Mouse (Mus musculus) kidney, embryonic 15.5 days (tissue): Measurements from ENCODE around the gene Wnt11. TPM values are rescaled to one million over a fixed set of nuclear protein-coding genes. Genes with fewer than 3 reads are reported as not detected.

Experiments
- ATAC-seq: fragments of 200-750 bp; cut with Nextera tagmentation; replicated peaks from 2 replicates; pipeline ENCODE4 v1.8.0; 2017; ENCODE audit warnings: moderate TSS enrichment; ENCODE audit not compliant: low FRiP score
- H3K27ac ChIP-seq: fragments of 300-500 bp; sonication (generic); 2 replicates; pipeline ENCODE4 v1.5.1; 2015; ENCODE audit warnings: mild to moderate bottlenecking, inconsistent platforms
- H3K27me3 ChIP-seq: fragments of 300-500 bp; sonication (generic); 2 replicates; pipeline ENCODE4 v1.6.1; 2015; ENCODE audit warnings: inconsistent platforms
- H3K36me3 ChIP-seq: fragments of 300-500 bp; sonication (generic); 2 replicates; pipeline ENCODE4 v1.6.1; 2015; ENCODE audit warnings: inconsistent platforms
- H3K4me1 ChIP-seq: fragments of 300-500 bp; sonication (generic); 2 replicates; pipeline ENCODE4 v1.6.1; 2015; ENCODE audit warnings: inconsistent platforms
- H3K4me2 ChIP-seq: fragments of 300-500 bp; sonication (generic); 2 replicates; pipeline ENCODE4 v1.6.1; 2015; ENCODE audit warnings: moderate library complexity, mild to moderate bottlenecking, inconsistent platforms
- H3K4me3 ChIP-seq: fragments of 300-500 bp; sonication (generic); replicated peaks from 2 replicates; pipeline ENCODE4 v1.5.1; 2015; ENCODE audit warnings: mild to moderate bottlenecking, inconsistent platforms
- H3K9ac ChIP-seq: fragments of 300-500 bp; sonication (generic); 2 replicates; pipeline ENCODE4 v1.6.1; 2015; ENCODE audit warnings: mild to moderate bottlenecking, inconsistent platforms
- H3K9me3 ChIP-seq: fragments of 300-500 bp; sonication (generic); replicated peaks from 2 replicates; pipeline ENCODE4 v1.6.1; 2016; ENCODE audit warnings: inconsistent platforms
- WGBS: fragments of 180-500 bp; shearing (Covaris S2); methylation state at CpG from one replicate; pipeline ENCODE4 v1.1.7; 2015; ENCODE audit warnings: mixed read lengths; 5-methylcytosine and 5-hydroxymethylcytosine counted together
- polyA plus RNA-seq: library from polyadenylated mRNA; unstranded; fragments of >200 nt; fragmentation: Nextera tagmentation; extraction: Ambion mirVana; gene quantifications from 2 replicates; pipeline ENCODE4 v1.2.1, GENCODE M21; 2015

Wnt11 gene
- polyA plus RNA-seq, 1 experiment from 2014 or later: 35.5 TPM

DNA sequence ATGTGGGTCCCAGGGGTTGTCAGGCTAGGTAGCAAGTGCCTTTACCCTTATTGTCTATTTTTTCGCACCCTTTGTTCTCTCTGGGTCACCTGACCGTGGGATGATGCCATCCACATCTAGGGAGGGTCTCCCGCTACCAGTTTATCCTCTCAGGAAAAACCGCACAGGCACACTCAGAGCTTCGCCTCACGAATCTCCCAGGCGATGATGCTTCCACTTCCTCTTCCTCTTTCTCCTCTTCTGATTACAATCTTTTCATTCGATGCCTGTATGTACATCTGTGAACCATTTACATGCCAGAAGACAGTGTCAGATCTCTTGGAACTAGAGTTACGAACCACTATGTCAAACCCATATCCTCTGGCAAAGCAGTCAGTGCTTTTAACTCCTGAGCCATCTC, 31.7 kb upstream of the Wnt11 start:
- Histone ChIP-seq H3K27ac (no peak overlapping the region), H3K9ac (no peak overlapping the region), H3K4me1 (peaks cover 29% of the 10 kb centered on the region), H3K36me3 (no peaks in the 10 kb centered on the region), H3K9me3 (no peaks in the 10 kb centered on the region), H3K27me3 (no peaks in the 10 kb centered on the region), H3K4me2 (no peak overlapping the region), H3K4me3 (no peak overlapping the region)
- ATAC-seq: no peak
- 81% methylated on average over 9 of the region's 9 CpGs for WGBS

- Histone ChIP-seq H3K27ac (peak overlapping the region; percentile 48; the same call in 1 of the 2 replicates), H3K4me2 (no peak overlapping the region), H3K4me3 (no peak overlapping the region), H3K36me3 (no peaks in the 10 kb centered on the region), H3K9me3 (no peaks in the 10 kb centered on the region), H3K27me3 (no peaks in the 10 kb centered on the region), H3K4me1 (peaks cover 21% of the 10 kb centered on the region), H3K9ac (no peak overlapping the region)
- WGBS: 41% methylated on average over 12 of the region's 12 CpGs
- peak; percentile 30; the same call in 1 of the 2 replicates for ATAC-seq
Observed at GRCm38 (mm10) chr7:98804841-98805772, 29.8 kb upstream of the Wnt11 start.

DNA sequence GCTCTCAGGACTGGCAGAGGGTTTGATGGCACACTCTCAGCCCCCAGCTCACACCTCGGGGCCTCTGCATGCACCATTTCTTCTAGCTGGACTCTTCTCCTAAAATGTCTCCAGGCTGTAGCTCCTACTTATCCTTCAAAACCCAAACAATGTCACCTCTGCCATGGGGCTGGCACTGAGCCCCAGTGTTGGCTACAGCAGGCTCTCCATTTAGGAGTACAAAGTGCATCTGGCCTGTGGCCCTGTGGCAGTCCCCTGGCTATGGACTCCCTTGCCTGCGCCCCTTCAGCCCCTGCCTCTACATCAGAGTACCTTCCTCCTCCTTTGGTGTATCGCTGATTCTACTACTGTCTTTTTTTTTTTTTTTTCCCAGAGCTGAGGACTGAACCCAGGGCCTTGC, 28.0 kb upstream of the Wnt11 start:
- H3K27me3 ChIP-seq: no peaks in the 10 kb centered on the region
- ATAC-seq: no peak
- WGBS: 72% methylated on average over 3 of the region's 3 CpGs
- no peaks in the 10 kb centered on the region for H3K36me3 ChIP-seq
- peaks cover 19% of the 10 kb centered on the region for H3K4me1 ChIP-seq
- no peak overlapping the region for H3K27ac ChIP-seq
- H3K4me3 ChIP-seq: no peak overlapping the region
- no peak overlapping the region for H3K4me2 ChIP-seq
- no peaks in the 10 kb centered on the region for H3K9me3 ChIP-seq
- H3K9ac ChIP-seq: no peak overlapping the region

- Histone ChIP-seq H3K4me3 (no peak overlapping the region), H3K9me3 (no peaks in the 10 kb centered on the region), H3K27me3 (no peaks in the 10 kb centered on the region), H3K4me1 (peaks cover 37% of the 10 kb centered on the region), H3K9ac (no peak overlapping the region), H3K27ac (no peak overlapping the region), H3K4me2 (no peak overlapping the region), H3K36me3 (no peaks in the 10 kb centered on the region)
- no peak for ATAC-seq
- 81% methylated on average over 6 of the region's 6 CpGs for WGBS
Observed at GRCm38 (mm10) chr7:98809372-98809771, 25.5 kb upstream of the Wnt11 start.

GRCm38 (mm10) chr7:98810619-98811018, 24.3 kb upstream of the Wnt11 start:
- Histone ChIP-seq H3K9ac (no peak overlapping the region), H3K27ac (no peak overlapping the region), H3K4me3 (no peak overlapping the region), H3K36me3 (no peaks in the 10 kb centered on the region), H3K4me1 (peaks cover 30% of the 10 kb centered on the region), H3K4me2 (no peak overlapping the region), H3K9me3 (no peaks in the 10 kb centered on the region), H3K27me3 (no peaks in the 10 kb centered on the region)
- 73% methylated on average over 2 of the region's 2 CpGs for WGBS
- ATAC-seq: no peak

GRCm38 (mm10) chr7:98820501-98820900, 14.4 kb upstream of the Wnt11 start:
- Histone ChIP-seq H3K36me3 (no peaks in the 10 kb centered on the region), H3K27ac (no peak overlapping the region), H3K4me1 (peaks cover 51% of the 10 kb centered on the region), H3K9ac (no peak overlapping the region), H3K4me2 (no peak overlapping the region), H3K27me3 (peaks cover 5% of the 10 kb centered on the region; the same call in 1 of the 2 replicates), H3K4me3 (no peak overlapping the region), H3K9me3 (no peaks in the 10 kb centered on the region)
- no peak for ATAC-seq
- WGBS: 82% methylated on average over 1 of the region's 1 CpGs

- Histone ChIP-seq H3K27me3 (peaks cover 22% of the 10 kb centered on the region), H3K36me3 (no peaks in the 10 kb centered on the region), H3K9ac (no peak overlapping the region), H3K9me3 (no peaks in the 10 kb centered on the region), H3K4me2 (no peak overlapping the region), H3K27ac (no peak overlapping the region), H3K4me1 (peaks cover 34% of the 10 kb centered on the region), H3K4me3 (no peak overlapping the region)
- 64% methylated on average over 6 of the region's 6 CpGs for WGBS
- ATAC-seq: no peak
Observed at GRCm38 (mm10) chr7:98822881-98823280, 12.0 kb upstream of the Wnt11 start.

GRCm38 (mm10) chr7:98823896-98824822, 10.8 kb upstream of the Wnt11 start:
- WGBS: 64% methylated on average over 15 of the region's 15 CpGs
- H3K4me2 ChIP-seq: no peak overlapping the region
- H3K4me3 ChIP-seq: no peak overlapping the region
- H3K27ac ChIP-seq: no peak overlapping the region
- 0 out of 2 replicates have a peak, but pooled peaks have one; percentile 18 for ATAC-seq
- no peaks in the 10 kb centered on the region for H3K36me3 ChIP-seq
- no peak overlapping the region for H3K9ac ChIP-seq
- peaks cover 26% of the 10 kb centered on the region for H3K4me1 ChIP-seq
- no peaks in the 10 kb centered on the region for H3K9me3 ChIP-seq
- peaks cover 32% of the 10 kb centered on the region for H3K27me3 ChIP-seq

DNA sequence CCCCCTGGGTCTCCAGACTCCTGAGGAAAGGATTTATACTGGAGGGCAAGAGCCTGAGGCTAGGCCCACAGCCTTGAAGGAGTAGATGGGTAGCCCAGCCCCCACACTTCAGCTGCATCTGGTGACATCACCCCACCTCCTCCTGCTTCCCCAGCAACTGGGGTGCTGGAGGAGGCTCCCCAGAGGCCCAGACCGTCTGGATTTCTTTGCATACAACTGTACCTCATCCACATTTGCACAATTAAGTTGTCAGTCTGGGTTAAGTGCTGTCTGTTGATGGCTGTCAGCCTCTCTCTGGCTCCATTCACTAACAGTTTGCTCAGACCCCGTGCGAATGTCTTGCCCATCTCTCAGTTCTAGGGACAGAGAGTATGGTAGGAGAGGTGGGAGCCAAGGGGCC, 6.9 kb upstream of the Wnt11 start:
- H3K9me3 ChIP-seq: no peaks in the 10 kb centered on the region
- no peak overlapping the region for H3K4me2 ChIP-seq
- no peak overlapping the region for H3K4me3 ChIP-seq
- ATAC-seq: no peak
- no peak overlapping the region for H3K9ac ChIP-seq
- peaks cover 67% of the 10 kb centered on the region for H3K27me3 ChIP-seq
- H3K4me1 ChIP-seq: peaks cover 27% of the 10 kb centered on the region
- H3K27ac ChIP-seq: no peak overlapping the region
- 62% methylated on average over 3 of the region's 3 CpGs for WGBS
- no peaks in the 10 kb centered on the region for H3K36me3 ChIP-seq

DNA sequence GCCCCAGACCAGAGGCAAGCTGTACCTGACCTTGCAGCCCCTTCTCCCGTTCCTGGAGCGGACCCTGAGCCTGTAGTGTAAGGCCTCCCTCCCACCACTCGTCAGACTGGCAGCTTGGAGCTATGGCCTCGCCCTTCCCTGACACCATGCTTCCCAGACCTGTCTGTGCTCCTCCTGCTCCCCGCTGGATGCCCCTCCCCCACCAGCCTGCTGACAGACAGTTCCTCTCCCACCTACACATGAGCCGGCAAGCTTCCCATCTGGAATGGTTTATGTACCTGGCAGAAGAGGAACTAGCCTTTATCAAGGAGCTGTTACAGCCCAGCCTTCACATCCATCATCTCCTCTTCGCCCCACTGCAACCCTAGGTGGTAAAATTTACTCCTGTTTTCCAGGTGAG, 6.0 kb upstream of the Wnt11 start:
- H3K4me3 ChIP-seq: no peak overlapping the region

GRCm38 (mm10) chr7:98831290-98831689, 3.6 kb upstream of the Wnt11 start:
- Histone ChIP-seq H3K9me3 (no peaks in the 10 kb centered on the region), H3K27me3 (peaks cover 86% of the 10 kb centered on the region), H3K27ac (no peak overlapping the region), H3K4me3 (no peak overlapping the region), H3K9ac (no peak overlapping the region), H3K36me3 (no peaks in the 10 kb centered on the region), H3K4me1 (peaks cover 45% of the 10 kb centered on the region), H3K4me2 (no peak overlapping the region)
- 67% methylated on average over 6 of the region's 6 CpGs for WGBS
- no peak for ATAC-seq

More for the DNA sequence above, 6.0 kb upstream of the Wnt11 start:
- peaks cover 73% of the 10 kb centered on the region for H3K27me3 ChIP-seq
- ATAC-seq: no peak
- no peak overlapping the region for H3K4me2 ChIP-seq
- H3K27ac ChIP-seq: no peak overlapping the region
- H3K4me1 ChIP-seq: peaks cover 27% of the 10 kb centered on the region
- 21% methylated on average over 7 of the region's 7 CpGs for WGBS
- H3K9me3 ChIP-seq: no peaks in the 10 kb centered on the region
- no peaks in the 10 kb centered on the region for H3K36me3 ChIP-seq
- H3K9ac ChIP-seq: no peak overlapping the region
